Mouse (Mus musculus) T-helper 17 cell (primary cell): ENCODE data around the gene Olfr823.
"Not testable (repeated sequence)": the region's sequence is repeated elsewhere in the genome, so short reads cannot be mapped to it uniquely, and the experiment has no call there.

Experiments used
- in situ Hi-C, 2 experiments: fragments of 300-600 bp; cut with MboI, MseI; formaldehyde crosslinking; loops; 1 replicate in 1 of 2; 2 replicates in 1 of 2; pipeline ENCODE4 v1.15.1; 2025; ENCODE audit warnings: high pct_unique_total_duplicates in 2 of 2

Olfr823 gene

DNA sequence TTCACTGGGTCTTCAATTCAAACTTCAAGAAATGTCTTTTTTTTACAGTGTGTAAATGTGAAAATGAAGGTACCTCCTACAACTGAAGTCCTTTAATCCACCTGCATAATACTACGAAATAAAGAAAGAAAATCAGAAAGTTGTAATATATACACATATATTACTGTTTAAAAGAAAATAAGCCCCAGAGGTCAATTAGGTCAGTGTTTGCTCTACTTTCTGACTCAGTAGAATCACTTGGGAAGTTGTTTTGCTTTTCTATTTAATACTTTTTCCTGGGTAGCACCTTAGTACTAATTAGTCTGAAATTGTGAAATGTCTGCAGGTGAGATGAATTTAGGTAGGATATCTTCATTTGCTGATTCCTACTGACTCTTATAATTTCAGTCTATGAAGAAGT lies at the start of gene Olfr823:
TSS of gene Olfr823 (minus strand) at position 101 of the 400 bp plus-strand sequence.
- in situ Hi-C loops = not testable (repeated sequence)

DNA sequence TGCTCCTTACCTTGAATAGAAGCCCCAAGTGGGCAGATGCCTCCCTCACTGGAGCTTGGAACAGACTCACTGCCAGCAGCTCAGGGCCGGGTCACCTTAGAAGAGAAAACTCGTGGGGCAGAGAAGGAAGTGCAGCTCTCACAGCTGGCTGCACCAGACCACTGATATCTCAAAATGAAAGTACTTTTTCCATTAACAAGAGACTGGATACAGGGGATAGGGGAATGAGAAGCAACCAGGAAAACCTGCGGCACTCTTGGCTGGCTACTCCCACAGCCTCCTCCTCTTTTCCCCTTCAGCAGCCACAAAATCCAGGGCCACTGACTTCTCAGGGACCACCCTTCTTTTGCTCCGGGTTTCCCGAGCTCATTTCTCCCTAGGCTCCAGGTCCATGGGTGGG lies 28.9 kb upstream of the Olfr823 start:
- in situ Hi-C loops = loop anchor here in 1 of 2 experiments (5.0 kb wide), 1 partner anchor 67 kb away; no protein-coding TSS in a partner anchor

DNA sequence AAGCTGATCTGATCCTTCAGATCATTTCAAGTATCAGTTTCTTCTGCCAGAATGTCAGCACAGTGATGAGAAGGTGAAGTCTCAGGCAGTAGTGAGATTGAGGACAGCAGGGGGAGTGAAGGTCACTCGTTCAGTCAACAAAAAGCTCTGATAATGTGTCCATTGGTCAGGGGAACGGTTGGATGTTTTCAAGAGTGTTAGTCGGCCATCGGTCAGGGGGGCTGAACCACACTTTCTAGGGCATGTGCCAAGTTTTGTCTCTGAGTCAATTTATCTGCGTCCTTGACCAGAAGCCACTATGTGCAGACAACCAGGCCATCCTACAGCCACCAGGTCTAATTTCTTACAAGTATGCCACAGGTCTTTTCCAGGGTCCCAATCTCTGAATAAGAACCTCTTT lies 27.3 kb upstream of the Olfr823 start:
- in situ Hi-C loops = loop anchor here in 1 of 2 experiments (5.0 kb wide), 1 partner anchor 65 kb away; no protein-coding TSS in a partner anchor

DNA sequence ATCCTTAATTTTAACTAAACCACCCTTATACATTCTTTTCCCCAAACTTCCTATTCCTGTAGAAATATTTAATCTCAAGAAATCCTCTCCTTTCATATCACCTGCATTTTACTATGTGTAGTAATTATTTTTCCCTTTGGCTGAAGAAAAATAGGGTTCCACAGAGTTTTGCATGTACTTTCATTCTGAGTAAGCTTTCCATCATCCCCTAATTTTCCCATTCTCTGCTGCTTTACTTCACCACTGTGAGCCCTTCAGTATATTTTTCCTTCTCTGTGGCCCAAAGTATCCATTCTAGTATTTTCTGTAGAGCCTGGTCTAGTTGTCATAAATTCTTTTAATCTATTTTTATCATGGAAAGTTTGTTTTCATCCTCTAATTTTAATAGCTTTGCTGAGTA lies 19.6 kb upstream of the Olfr823 start:
- in situ Hi-C loops = no loop called here

DNA sequence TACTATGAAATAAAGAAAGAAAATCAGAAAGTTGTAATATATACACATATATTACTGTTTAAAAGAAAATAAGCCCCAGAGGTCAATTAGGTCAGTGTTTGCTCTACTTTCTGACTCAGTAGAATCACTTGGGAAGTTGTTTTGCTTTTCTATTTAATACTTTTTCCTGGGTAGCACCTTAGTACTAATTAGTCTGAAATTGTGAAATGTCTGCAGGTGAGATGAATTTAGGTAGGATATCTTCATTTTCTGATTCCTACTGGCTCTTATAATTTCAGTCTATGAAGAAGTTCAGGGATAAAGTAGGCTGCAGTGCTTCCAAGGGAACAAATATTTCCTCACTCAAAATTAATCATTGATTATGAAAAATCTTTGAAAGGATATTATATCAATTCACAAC lies 14.7 kb upstream of the Olfr823 start, which contains the start of gene Olfr824:
TSS of gene Olfr824 (minus strand) at position 101 of the 400 bp plus-strand sequence.
- in situ Hi-C loops = not testable (repeated sequence)

DNA sequence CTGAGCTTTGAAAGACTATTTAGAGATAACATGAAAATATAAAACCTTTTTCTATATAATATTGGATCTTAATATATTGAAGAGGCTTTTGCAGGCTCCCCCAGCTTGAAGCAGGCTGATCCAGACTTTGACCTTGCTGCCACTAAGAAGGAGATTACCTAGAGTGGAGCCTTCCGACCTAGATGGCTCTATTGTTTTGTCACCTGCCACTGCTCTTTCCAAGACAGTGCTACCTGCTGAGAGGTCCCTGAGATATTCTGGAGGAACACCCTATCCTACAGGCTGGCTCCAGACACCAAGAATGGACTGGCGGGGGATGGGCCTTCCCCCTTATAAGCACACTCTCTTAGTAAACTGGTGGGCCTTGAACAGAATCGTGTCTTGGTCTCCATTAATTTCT lies 862 bp upstream of the Olfr823 start:
- in situ Hi-C loops = not testable (repeated sequence)

DNA sequence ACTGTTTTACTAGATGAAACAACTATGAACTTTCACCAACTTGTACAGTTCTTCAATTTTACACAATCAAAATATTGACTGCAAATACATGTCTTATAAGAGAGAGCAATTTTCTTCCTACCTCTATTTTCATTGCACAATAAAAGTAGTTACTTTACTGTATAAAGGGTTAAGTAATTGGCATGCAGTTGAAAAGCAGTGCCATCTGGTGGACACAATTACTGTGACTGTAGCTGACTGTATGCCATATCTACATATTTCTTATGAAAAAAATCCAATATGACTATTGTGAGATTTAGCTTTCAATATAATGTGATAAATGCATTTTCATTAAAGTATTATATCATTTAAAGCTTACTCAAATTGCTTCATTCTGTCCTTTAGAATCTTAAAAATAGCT lies 19.1 kb downstream of the Olfr823 start:
- in situ Hi-C loops = no loop called here

DNA sequence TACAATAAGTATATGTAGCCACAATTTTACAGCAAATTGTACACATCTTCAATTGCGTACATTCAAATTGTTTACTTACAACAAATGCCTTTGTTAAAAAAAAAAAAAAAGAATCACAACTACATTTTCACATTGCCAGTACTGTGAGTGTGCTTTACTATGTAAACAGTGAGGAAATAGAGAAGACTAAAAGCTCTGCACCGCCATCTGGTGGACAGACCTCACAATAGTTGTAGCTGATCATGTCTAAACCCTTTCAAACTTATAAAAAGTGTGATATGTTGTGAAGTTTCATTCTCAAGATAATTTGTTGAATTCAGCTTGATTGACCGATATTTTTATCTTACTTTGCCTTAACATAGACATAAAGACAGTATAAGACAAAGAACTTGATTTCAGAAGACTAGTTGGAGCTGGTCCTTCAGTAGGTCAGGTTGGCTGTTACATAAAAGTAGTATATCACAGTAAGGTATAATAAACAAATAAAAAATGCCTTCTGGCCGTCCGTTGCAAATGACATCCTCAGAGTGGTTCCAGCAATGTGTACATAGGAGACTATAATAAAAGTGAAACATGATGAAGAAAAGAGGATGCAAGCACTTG lies 22.2 kb downstream of the Olfr823 start:
- in situ Hi-C loops = loop anchor here (5.0 kb wide), 1 partner anchor 1066 kb away; no protein-coding TSS in a partner anchor

DNA sequence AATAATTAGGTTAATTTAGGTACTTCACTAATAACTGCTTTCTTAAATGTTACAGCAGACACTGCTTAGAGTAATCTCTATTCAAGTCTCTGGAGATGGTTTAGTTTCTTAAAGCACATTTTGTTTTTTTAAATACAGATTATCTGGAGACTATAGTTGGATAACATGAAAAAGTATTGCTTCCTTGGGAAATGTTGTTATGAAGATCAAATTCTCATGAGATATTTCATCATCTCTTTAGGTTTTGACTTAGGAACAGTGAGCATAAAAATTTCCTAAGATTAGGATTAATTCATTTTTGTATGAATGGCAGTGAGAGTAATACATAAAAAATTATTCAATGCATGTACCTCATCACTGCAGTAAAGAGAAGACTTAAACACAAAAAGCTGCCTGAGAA lies 44.3 kb downstream of the Olfr823 start, which contains the start of gene Olfr822:
TSS of gene Olfr822 (plus strand) at position 301 of the 400 bp plus-strand sequence.
- in situ Hi-C loops = no loop called here
